Mouse (Mus musculus) CD4-positive, CD25-positive, alpha-beta regulatory T cell, adult 4 months (primary cell): ENCODE measurements at regions not wholly inside any gene's neighbourhood (a gene's known extent, or its start where the extent isn't known, plus 50 kb on each side); places are given as distances from the start of the nearest gene placed in this dataset.

ENCODE experiments used
- ATAC-seq: one replicate; pipeline ENCODE4 v1.8.0; 2017

GRCm38 (mm10) chr5:133812216-133812615, 287.3 kb upstream of the Castor2 start:
- no peak for ATAC-seq

- no peak for ATAC-seq
Observed at GRCm38 (mm10) chr5:133806891-133807290, 292.6 kb upstream of the Castor2 start.

GRCm38 (mm10) chr5:133802001-133802400, 297.5 kb upstream of the Castor2 start:
- ATAC-seq, result no peak

GRCm38 (mm10) chr5:133795638-133796037, 303.9 kb upstream of the Castor2 start:
- ATAC-seq, result no peak

GRCm38 (mm10) chr5:133790726-133791125, 308.8 kb upstream of the Castor2 start:
- ATAC-seq, result no peak

GRCm38 (mm10) chr5:133788006-133788405, 311.5 kb upstream of the Castor2 start:
- no peak for ATAC-seq

DNA sequence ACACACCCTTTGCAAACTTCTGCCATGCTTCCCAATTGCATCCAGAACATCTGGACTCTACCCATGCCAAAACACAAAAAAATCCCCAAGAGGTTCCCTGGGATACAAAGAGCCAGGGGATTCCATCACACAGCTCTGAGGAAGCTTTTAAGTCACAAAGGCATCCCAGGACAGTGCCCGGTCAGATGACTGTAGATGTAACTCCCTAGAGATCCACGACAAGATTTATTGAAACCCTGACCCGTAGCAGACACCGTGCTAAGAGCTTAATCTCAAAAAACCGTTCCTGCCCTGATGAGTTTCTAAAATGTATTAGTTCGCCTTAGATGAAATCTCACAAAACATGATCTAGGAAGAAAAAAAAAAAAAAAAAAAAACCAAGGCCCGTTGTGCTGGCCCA, 312.0 kb upstream of the Castor2 start:
- ATAC-seq, result no peak

GRCm38 (mm10) chr5:133776591-133776990, 322.9 kb upstream of the Castor2 start:
- ATAC-seq, result no peak

GRCm38 (mm10) chr5:133774116-133774515, 325.4 kb upstream of the Castor2 start:
- ATAC-seq, result no peak

DNA sequence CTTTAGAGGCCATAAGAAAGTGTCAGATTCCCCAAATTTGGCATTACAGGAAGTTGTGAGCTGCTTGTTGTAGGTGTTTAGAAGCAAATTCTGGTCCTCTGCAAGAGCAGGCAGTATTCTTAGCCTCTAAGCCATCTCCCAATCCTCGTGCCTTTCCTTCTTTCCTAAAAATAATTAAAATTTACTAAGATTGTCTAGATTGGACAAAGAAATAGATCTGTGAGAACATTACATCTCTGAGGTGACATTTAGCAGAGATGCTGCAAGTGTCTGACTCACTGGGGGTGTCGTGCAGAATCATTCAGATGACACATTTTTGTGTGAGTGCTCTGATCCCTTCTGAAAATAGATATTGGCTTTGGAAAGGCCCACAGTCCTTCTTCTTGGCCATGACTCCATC, 330.7 kb upstream of the Castor2 start:
- ATAC-seq, result no peak

DNA sequence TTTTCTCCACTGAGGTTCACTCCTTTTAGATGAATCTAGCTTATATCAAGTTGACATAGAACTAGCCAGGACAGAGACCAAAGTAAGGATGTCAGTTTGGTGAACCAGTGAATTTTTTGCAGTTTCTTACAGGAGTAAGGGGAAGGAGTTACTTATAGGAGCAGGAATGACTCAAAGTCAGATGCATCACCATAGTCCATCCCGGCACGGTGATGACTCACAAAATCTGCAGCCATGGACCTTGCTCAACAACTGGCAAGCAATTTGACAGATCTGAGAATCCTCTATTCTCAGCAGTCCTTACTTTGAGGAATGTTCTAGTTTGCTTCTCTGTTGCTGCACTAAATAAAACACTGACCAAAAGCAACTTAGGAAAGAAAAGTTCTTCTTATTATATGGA, 341.7 kb upstream of the Castor2 start:
- no peak for ATAC-seq

DNA sequence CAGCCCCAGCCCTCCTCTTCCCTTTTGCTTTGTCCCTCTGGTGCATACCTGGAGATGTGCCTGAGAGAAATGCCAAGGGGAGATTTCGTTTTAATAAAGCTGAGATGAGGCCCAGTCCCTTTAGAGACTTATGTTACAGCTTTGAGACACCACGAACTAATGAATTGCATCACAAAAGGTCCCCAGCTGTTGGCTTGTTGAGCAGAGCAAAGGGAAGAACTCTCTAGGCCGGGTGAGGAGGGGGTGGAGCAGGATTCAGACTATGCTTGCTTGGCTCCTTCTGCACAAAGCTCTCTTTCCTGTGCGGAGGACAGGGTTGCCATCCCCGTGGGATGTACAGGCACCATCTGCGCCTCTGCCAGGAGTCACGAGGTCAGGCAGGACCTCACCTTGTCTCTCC, 345.3 kb upstream of the Castor2 start:
- no peak for ATAC-seq

DNA sequence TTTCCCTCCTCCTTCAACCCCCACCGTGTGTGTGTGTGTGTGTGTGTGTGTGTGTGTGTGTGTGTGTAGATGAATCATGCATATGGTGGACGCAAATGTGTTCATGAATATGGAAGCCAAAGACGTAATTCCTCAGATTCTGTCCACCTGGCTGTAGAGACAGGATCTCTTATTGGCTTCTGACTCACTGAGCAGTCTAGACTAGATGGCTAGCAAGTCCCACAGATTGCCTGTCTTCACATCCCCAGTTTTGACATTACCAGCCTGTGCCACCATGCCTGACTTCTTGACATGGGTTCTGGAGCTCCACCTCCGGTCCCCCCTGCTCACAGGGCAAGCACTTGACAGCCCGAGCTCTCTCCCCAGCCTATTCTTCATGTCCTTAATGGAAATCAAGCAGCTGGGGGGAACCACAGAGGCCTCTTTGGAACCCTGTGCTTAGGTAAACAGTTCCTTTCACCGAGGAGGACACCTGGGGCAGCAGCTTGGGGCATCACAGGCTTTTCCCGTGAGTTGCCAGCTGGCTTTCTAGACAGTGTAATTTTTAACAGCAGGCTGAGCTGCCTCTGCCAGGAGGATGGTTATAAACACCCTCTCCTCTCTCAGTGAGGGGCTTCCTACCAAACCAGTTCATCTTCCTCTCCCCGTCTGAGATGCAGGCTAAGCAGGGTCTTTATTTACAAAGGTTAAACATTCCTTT, 345.9 kb upstream of the Castor2 start:
- ATAC-seq, result no peak

DNA sequence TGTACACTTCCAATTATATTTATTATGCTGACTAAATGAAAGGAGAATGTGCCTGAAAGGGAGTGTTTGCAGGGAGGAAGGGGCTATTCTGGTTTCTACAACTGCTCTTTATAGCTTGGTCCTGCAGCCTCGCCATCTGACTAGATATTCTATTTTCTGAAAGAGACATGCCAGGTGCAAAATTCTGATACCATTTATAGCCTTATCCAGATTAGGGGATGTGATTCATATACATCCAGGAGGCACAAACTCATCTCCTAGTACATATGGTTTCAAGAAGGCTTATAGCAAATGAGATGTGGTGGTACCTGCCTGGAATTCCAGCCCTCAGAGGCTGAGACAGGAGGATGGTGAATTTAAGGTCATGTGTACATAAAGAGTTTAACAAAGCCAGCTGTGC, 352.6 kb upstream of the Castor2 start:
- ATAC-seq, result no peak

- ATAC-seq, result no peak
Observed at GRCm38 (mm10) chr5:133746411-133746810, 353.1 kb upstream of the Castor2 start.

- no peak for ATAC-seq
Observed at GRCm38 (mm10) chr5:133744136-133744535, 355.4 kb upstream of the Castor2 start.

- no peak for ATAC-seq
Observed at GRCm38 (mm10) chr5:133743606-133744005, 355.9 kb upstream of the Castor2 start.

- ATAC-seq, result no peak
Observed at GRCm38 (mm10) chr5:133731871-133732270, 367.6 kb upstream of the Castor2 start.

GRCm38 (mm10) chr5:133718187-133719078, 381.1 kb upstream of the Castor2 start:
- no peak for ATAC-seq

DNA sequence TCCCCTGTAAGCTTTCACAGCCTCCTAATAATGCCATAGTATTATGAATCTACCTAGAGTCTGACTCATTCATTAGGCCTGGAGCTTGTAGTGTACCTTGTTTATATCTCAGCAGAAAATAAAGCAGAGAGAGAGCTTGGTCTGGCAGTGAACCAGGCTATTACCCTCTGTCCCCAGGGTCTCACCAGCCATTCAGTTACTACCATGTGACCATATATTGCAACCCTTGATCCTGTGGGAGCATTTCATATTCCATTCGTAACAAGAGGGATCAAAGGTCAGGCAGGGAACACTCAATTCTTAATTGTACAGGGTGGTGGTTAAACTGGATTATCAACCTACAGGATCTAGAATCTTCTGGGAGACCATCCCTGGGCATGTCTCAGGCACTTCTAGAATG, 383.7 kb upstream of the Castor2 start:
- no peak for ATAC-seq

GRCm38 (mm10) chr5:133712652-133713051, 386.9 kb upstream of the Castor2 start:
- ATAC-seq, result no peak

DNA sequence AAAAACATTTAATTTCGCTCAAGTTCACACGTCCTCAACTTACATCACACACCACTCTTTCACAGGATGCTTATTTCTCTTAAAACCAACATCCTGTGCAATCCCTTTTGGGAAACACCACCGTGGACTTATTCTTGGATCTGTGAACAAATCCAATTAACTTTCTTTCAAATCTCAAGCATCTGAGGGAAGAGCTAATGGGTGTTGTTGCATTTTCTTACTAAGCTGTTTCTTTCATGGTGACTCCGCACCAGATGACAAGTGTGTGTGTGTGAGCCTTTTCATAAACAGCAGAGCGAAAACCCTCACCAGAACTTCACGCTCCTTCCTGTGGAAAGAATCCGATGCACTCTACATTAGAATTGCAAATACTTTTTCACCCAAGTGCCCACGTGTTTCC, 390.6 kb upstream of the Castor2 start:
- ATAC-seq, result no peak

DNA sequence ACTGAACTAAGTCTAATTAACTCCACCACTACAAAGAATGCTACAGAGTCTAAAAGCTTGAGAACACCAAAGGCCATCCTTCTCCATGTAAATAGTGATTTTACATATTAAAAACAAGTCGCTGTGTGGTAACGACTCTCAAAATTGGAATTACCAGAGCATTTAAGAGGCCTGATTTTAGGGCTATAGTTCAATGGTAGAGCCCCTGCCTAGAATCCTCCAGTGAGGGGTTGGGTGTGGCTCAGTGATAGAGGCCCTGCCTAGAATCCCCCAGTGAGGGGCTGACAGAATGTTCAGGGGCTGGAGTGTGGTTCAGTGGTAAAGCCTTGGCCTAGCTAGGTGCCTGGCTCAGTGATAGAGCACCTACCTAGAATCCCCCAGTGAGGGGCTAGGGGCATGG, 413.3 kb upstream of the Castor2 start:
- no peak for ATAC-seq

DNA sequence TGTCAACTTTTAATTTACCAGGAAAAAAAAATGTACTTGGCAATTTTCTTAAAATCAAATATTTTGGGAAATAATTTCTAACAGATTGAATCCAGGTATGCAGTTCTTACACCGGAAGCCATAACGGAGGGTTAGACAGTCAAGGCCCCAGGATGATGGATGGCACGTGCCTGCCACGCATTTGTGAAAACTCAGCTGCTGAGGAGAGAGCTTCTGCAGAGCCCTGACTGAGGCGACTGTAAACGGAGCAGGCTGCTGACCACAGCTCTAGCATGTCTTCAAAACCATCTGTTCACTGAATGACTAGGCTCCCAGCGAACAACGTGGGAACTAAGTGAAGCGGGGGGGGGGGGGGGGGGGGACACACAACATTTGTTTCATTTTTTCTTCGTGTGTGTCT, 416.5 kb upstream of the Castor2 start:
- ATAC-seq, result no peak
